Mouse (Mus musculus) spleen, adult 18-20 months (tissue): Measurements from ENCODE around the gene Nckap1.
"Not testable (repeated sequence)": the region's sequence is repeated elsewhere in the genome, so short reads cannot be mapped to it uniquely, and the experiment has no call there.

Experiments used
- DNase-seq, 2 experiments: peaks; one replicate each; pipeline ENCODE4 v3.0.0; 2022; ENCODE audit warnings: mixed read lengths in 2 of 2

Nckap1 gene

DNA sequence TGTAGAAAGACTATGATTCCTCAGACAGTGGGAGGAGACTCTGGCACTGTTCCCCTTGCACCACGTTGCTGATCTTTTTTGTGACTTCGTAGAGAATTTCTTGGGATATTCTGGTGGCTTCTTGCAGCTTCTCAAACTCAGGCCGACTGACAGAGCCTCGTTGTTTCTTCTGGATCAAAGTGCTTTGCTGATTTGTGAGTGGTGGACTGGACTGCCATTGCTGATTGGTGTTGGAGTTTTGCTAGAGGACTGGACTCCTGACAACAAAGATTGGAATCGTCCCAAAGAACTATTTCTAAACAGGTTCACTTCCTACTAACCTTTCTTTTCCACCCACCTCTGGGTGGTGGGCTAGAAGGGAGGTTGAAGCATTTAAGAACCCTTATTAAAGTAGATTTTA is 21.5 kb downstream of the Nckap1 start:
- no peak for DNase-seq

DNA sequence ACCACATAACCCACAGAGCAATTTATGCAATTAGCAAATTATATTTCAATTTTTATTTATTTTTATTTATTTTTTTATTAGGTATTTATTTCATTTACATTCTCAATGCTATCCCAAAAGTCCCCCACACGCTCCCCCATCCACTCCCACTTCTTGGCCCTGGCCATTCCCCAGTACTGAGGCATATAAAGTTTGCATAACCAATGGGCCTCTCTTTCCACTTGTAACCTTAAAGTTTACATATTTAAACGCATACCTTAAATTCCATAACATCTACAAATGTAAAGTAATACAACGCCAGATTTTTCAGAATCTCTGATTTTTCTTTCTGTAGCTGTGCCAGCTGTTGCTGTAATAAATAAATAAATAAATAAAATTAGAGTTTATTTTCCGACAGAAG is 26.7 kb downstream of the Nckap1 start:
- DNase-seq: no peak

DNA sequence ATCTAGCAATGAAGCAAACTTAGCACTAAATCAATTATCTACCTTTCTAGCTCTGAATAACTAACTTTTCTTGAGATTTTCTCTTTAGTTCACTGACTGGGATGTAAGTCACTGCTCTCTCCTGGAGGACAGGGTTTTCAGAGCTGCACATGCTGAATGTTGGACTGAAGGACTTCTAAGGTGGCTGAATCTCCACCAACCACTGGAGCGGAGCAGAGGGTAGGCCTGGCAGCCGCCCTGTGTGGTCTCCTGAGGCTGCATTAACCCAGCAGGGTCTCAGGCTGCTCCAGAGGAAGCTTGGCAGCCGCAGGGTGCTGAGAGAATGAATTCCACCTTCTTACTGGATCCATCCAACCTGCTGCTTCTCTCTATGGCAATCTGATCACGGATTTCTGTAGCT is 31.5 kb downstream of the Nckap1 start:
- DNase-seq: no peak

DNA sequence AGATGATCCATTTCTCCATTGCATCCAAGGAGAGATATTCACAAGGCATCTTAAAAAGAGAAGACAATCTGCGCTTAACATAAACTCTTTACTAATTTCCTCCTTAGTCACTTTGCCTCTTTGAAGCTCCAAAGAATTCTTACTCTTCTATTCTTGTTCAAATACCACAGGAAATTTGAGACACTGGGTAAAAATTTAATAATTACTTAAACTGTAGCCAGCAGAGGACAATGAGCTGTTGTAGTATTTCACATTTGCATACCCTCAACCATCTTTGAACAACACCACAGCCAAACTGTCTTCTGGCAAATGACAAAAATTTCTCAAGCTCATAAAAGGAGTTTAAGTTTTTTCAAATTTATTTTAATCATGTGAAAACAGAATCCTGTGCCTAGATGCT is 33.3 kb downstream of the Nckap1 start:
- DNase-seq: no peak

DNA sequence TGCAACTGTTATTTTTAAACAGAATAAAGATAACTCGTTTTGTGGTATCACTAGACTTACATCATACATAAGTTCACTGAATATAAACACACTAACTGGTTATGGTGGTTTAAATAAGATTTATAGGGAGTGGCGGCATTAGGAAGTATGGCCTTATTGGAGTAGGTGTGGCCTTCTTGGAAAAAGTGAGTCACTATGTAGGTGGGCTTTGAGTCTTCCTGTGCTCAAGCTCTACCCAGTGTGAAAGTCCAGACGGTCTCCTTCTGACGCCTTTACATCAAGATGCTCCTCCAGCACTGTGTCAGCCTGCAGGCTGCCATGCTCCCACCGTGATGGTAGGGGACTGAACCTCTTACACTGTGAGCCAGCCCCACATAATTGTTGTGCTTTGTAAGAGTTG is 38.4 kb downstream of the Nckap1 start:
- DNase-seq: no peak

DNA sequence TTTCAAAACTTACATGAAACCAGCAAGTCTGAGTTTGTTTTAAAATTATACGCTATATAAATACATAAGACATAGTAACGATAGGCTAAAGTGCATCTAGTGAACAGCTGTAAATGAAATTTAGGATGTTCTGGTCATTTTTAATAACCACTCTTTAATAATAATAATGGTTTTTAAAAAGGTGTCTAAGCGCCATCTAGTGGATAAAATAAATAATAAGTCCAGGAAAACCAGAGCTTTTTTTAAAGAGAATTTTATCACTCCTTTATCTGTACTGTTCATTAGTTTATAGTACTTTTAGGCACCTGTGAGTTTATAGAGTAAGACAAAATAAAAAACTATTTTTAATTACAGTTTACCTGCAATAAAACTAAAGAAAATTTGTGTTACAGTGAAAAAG is 44.0 kb downstream of the Nckap1 start:
- DNase-seq: no peak

DNA sequence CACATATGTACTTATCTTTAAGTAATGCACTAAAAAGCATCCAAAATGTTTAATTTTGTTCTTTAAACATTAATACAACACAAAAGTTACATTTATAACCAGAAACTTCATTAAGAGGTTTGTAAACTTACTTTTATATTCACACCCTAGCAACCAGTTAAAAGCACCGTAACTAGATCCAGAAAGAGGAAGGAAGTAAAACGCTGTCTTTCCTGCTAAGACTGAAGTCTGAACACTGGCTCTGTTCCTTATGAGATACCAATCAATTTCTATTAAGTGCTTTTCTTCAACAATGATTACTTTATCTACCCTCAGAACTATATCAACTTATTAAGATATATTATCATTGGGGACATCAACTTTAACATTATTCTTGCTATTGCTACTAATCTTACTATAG is 44.6 kb downstream of the Nckap1 start:
- no peak for DNase-seq

DNA sequence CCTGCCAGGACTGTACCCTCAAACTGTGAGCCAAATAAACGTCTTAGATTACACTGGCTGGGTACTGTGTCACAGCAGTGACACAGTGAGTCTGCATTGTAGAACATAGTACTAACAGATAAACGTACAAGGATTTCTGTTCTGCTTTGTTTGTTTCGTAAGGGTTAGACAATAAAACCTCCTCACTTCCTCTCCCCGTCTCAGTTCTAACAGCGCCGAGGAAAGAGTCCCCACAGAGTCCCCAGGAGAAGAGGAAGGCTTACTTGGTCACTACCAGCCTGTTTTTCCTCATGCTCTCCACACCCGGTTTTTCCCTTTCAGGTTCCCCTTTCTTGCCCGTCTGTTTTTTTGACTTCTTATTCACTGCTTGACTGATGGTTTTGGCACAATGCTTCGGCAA is 56.9 kb downstream of the Nckap1 start:
- no peak for DNase-seq

DNA sequence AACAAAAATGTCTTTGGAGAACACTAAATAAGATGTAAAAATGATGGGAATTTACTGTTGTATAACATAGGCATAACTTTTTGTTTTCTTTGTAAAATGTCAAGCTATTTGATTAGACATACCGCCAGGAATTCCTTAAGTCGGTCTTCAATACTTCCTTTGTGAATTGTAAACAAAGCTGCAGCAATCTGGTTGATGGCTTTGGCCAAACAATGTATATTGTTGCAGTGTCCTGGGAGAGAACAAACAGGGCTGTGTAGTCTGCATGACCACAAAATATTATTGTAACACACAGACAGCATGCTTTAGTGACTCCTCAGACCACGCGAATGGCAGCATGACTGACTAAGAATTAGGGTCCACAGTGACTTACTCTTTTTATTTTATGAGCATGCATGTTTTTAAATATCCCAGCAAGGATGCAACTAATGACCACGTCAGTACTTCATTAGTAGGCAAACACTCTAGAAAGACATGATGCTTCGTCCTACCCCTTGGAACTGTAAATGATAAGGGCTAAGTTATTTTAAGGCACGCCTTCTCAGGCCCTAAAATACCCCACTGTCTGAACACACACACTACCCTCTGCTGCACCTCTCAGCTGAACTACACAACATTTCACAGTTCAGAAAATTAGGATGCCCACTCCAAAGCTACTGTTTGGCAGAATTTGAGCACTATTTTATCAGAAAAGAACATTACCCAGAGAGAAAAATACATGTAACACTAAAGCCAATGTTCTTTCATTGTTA is 75.0 kb downstream of the Nckap1 start:
- no peak for DNase-seq

DNA sequence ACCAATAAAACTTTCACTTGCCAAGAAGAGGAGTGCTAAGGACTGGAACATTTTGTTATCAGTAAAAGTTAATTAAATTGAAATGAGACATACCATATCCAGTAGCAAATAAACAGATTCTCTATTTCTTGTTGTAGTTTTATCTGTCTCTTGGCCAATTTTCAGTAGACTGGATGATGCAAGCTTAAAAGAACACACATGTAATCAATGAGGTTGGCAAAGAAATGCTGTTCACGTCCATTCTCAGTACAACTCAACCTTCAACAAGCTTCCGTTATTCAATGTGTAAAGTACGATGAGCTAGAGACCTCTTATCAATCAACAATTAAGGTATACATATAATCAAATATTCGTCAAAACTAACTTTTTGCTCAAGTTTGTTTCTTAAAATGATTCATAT is 79.0 kb downstream of the Nckap1 start:
- DNase-seq: no peak

DNA sequence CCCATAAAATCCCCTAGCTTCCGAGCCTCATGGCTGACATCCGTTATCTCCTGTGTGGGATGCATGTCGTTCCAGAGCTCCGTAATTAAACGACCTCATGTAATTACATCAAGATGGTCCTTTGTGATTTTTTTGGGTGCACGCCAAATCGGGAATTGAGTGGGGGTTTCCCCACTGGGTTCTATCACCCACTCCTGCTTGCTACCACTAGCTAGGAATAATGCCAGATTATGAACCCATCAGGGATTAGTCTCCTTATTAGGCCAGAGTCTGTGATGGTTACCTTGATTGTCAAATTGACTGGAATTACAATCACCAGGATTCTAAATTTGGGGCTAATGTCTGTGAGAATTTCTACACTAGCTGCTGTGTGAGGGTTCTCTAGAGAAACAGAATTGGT is 85.9 kb downstream of the Nckap1 start:
- not testable (repeated sequence) for DNase-seq

DNA sequence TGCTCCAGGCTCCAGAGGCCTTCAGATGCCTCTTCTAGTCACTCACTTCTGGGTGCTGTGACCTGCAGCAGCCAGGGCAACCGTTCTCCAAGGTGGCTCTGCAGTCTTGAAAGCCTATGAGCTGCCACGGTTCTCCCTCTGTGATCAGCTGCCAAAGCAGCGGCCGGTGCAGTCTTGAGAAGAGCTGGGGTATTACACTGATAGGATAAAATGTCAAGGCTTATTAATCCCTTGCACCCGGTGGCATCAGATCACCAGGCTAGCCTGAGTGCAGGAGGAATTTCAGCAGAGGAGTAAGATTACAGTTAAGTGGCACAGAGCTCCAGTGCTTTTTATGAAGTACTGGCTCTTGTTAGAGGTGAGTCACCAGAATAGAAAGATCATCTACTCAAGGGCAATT is 94.3 kb downstream of the Nckap1 start:
- no peak for DNase-seq

DNA sequence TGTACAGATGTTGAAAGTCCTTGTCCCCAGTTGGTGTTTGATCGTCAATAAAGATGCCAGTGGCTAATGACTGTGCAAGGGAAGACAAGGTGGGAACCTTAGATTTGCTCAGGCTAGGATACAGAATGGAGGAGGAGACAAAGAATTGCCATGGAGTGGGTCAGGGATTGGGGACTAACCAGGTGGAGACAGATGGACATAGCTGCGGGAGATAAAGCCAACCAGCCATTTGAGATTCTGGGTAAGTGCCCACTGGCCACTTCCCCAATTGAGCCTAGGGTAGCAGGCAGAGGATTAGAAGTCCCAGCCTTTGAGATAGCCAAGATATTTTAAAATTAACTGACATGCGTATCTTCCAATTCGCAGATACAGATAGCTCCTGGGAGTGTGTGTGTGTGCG is 96.2 kb downstream of the Nckap1 start:
- DNase-seq: no peak

DNA sequence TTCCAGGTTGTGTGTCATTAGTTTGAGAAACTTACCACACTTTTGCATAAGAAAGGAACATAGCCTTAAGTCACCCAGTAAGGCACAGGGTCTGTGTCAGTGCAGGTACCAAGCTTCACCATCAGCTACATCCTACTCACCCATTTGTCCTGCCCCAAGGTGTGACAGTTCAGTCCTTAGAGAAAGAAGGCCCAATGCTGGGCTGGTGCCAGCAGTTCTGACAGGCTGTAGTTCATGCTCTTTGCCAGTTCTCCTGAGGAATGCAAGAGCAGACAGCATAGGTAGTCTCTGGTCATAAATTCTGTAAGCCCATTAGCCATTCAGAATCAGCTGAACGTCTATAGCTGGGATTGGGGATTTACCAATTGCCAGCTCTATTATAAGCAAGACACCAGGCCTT is 105.3 kb downstream of the Nckap1 start:
- DNase-seq: no peak

DNA sequence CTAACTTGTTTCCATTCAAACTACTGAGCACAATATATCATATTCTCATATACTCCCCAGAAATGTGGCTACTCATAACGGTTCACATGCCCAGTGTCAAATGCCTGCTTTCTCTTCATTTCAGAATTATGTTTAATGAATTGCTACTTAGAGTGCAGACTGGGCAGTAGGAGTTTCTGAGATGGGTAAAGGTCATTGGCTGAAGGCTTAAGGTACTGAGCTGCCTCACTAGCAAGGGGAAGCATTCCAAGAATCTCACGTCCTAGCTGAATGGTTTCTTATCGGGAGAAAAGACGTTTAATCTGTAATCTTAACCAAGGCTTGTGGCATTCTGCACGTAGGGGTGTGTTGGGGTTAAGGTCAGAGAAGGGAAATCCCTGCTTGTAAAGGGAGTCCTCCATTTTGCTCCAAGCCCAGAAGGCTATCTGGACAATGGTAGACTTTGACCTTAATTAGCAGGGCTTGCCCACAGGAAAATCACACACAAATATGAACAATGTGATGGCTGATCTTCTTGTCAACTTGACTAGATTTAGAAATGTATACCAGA is 106.9 kb downstream of the Nckap1 start:
- no peak for DNase-seq

DNA sequence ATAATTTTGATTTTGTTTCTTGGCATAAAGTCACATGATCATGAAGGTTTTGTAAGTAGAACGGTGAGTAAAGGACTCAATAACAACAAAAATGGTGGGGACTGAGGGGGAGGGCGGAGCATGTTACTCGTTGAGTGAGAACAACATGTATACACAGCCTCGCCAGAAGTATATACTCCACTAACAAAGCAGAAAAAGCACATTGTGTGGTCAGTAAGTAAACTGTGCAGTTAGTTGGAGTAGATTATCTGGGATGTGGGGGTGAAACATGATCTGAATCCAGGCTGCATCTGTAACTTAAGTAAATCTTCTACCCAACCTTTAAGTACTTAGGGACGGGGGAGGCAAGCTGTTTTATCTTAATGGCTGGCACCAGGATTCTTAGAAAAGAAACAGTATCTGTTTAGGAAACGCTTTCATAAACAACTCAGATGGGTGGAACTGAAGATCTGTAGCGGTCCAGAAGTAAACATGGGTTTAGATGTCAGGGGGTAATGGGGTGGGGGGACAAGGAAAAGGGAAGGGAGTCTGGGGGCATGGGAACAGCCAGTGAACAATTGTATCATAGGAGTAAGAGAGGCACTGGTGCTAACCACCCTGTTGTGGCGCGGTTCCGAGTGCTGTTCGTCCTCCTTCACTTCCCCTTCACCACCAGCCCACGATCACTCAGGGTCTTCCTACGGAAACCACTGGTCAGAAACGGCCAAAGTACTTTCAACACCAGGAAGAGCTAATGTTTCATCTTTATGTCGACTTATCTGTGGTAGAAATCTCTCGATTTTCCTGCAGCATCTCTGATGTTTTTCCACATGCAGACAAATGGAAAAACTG is 115.0 kb downstream of the Nckap1 start:
- DNase-seq: no peak

DNA sequence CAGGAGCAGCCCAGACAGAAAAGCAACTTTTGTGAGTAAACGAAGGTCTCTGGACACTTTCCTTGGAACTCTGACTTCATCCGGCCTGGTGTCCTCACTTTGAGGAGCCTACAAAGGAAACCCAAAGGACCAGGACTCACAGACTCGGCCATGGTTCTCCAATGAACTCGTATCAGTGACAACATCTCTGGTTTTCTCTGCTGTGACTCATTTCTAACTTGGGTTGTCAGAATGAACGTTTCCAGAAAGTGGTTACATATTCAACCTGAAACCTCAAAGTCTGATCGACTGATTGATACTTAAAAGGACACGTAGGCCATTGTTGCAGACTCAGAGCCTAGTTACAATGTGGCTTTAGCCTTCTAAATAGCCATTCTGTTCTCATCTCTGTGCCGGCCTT is 119.4 kb downstream of the Nckap1 start:
- DNase-seq: no peak
